In genomic region chr3:97894695-97895094, GRCm38 (mm10) we compare ENCODE assay signal across 9 mouse cellular contexts. TPM values are rescaled to one million over a fixed set of nuclear protein-coding genes. Genes with fewer than 3 reads are reported as not detected.
DNase-seq lines count a peak whose midpoint lies in the region; ATAC-seq and TF ChIP-seq lines count a peak whose summit lies in the region.
"Had no signal": no experiment of that assay in that cellular context is flagged by ENCODE, and none has a peak within 500 bp of the region (broad histone marks: within the 10 kb centered on the region; RNA-seq: fewer than 3 reads in every experiment).

No protein-coding gene starts in this region.

- H3K4me1 ChIP-seq in heart, postnatal 0 days (ENCODE audit: control insufficient read depth, insufficient read depth): no peaks in the 10 kb centered on the region
- no peaks in the 10 kb centered on the region for H3K4me1 ChIP-seq in heart, embryonic 12.5 days (replicated peaks)
- H3K4me1 ChIP-seq: liver, embryonic 15.5 days had no signal

- H3K9me3 ChIP-seq in heart, postnatal 0 days (replicated peaks; ENCODE audit: control insufficient read depth, low read length): no peaks in the 10 kb centered on the region
- no peaks in the 10 kb centered on the region; the same call in 1 of the 2 replicates for H3K9me3 ChIP-seq in heart, embryonic 12.5 days (replicated peaks)
- H3K9me3 ChIP-seq: liver, embryonic 15.5 days had no signal

- H3K4me2 ChIP-seq in heart, postnatal 0 days (ENCODE audit: low read depth, low read length): no peak overlapping the region
- no peak overlapping the region for H3K4me2 ChIP-seq in heart, embryonic 12.5 days
- H3K4me2 ChIP-seq: liver, embryonic 15.5 days had no signal

- ATAC-seq in heart, postnatal 0 days (ENCODE audit: insufficient read depth, low read depth): no peak
- no peak for ATAC-seq in heart, embryonic 12.5 days (ENCODE audit: insufficient number of reproducible peaks, low FRiP score)
- peak; percentile 67 for ATAC-seq in megakaryocyte-erythroid progenitor cell, adult 5-6 weeks (replicated peaks; ENCODE audit: low FRiP score, low TSS enrichment, poor library complexity, severe bottlenecking)
- no peak for ATAC-seq in inflammation-experienced regulatory T-cells, adult 6 months

- peaks cover 15% of the 10 kb centered on the region for H3K27me3 ChIP-seq in heart, postnatal 0 days (ENCODE audit: control insufficient read depth, insufficient read depth, low read length)
- peaks cover 23% of the 10 kb centered on the region for H3K27me3 ChIP-seq in heart, embryonic 12.5 days (replicated peaks)

- no peak overlapping the region for H3K4me3 ChIP-seq in heart, postnatal 0 days (ENCODE audit: low read depth, low read length)
- no peak overlapping the region for H3K4me3 ChIP-seq in heart, embryonic 12.5 days
- H3K4me3 ChIP-seq: liver, embryonic 15.5 days had no signal

- WGBS in heart, postnatal 0 days: 45% methylated on average over 6 of the region's 6 CpGs
- 47% methylated on average over 6 of the region's 6 CpGs for WGBS in heart, embryonic 12.5 days

- no peak overlapping the region for H3K27ac ChIP-seq in heart, postnatal 0 days (ENCODE audit: low read depth)
- no peak overlapping the region for H3K27ac ChIP-seq in heart, embryonic 12.5 days (ENCODE audit: poor library complexity, severe bottlenecking)
- H3K27ac ChIP-seq: liver, embryonic 15.5 days had no signal

- no peak for TF ChIP-seq EP300 in heart, postnatal 0 days (IDR thresholded peaks at IDR 0.05; ENCODE audit: low read depth)

- no peak for DNase-seq in heart, postnatal 0 days (ENCODE audit: low spot score)
- DNase-seq in right cerebral cortex, postnatal 4 days: peak; percentile 52
- no peak for DNase-seq in right cerebral cortex, postnatal 25 days
- DNase-seq in embryo, embryonic 9.5 days (ENCODE audit: extremely low spot score): peak; percentile 34
- no peak for DNase-seq in MN1 (ENCODE audit: low spot score)

- H3K9ac ChIP-seq in heart, postnatal 0 days (replicated peaks; ENCODE audit: low read depth, low read length): no peak overlapping the region
- H3K9ac ChIP-seq in heart, embryonic 12.5 days: no peak overlapping the region
- H3K9ac ChIP-seq: liver, embryonic 15.5 days had no signal

- H3K36me3 ChIP-seq in heart, postnatal 0 days (replicated peaks; ENCODE audit: control insufficient read depth, insufficient read depth, low read length): no peaks in the 10 kb centered on the region
- H3K36me3 ChIP-seq in heart, embryonic 12.5 days: no peaks in the 10 kb centered on the region
- H3K36me3 ChIP-seq: liver, embryonic 15.5 days had no signal

- TF ChIP-seq CTCF in heart, postnatal 0 days (IDR thresholded peaks at IDR 0.05; ENCODE audit: low read depth): peak; percentile 42

RNA-seq across cellular contexts. Expression of gene Pde4dip, which starts 6.2 kb away (rescaled TPM):
- 415 and 498 TPM in 2 replicates for total RNA-seq in heart, postnatal 0 days (2014; rRNA removed; ENCODE audit: low replicate concordance)
- 107 and 126 TPM in 2 replicates for polyA plus RNA-seq in heart, postnatal 0 days (2015; fragmentation: Nextera tagmentation; extraction: Ambion mirVana)
- 101 and 109 TPM in 2 replicates for polyA plus RNA-seq in heart, embryonic 12.5 days (2016; fragmentation: Nextera tagmentation; extraction: Ambion mirVana)
- total RNA-seq in megakaryocyte-erythroid progenitor cell, adult 5-6 weeks (2014; fragmentation: Nextera tagmentation): 0.96 and 1.5 TPM in 2 replicates
- total RNA-seq in megakaryocyte-erythroid progenitor cell, adult 5-6 weeks (2017): 1.2 and 3.4 TPM in 2 replicates
- 10 to 100 TPM in 2 of 3 experiments, 1 to 10 TPM in 1; 9.1 to 13.1 (median 11.2) TPM for polyA plus RNA-seq in inflammation-experienced regulatory T-cells, adult 6 months (2017; shearing (Covaris generic))

RNA-seq across cellular contexts. Expression of gene Sec22b, which starts 6.3 kb away (rescaled TPM):
- total RNA-seq in heart, postnatal 0 days (2014; rRNA removed; ENCODE audit: low replicate concordance): 22.4 and 56.9 TPM in 2 replicates
- 69.9 and 73.7 TPM in 2 replicates for polyA plus RNA-seq in heart, postnatal 0 days (2015; fragmentation: Nextera tagmentation; extraction: Ambion mirVana)
- polyA plus RNA-seq in heart, embryonic 12.5 days (2016; fragmentation: Nextera tagmentation; extraction: Ambion mirVana): 123 and 125 TPM in 2 replicates
- total RNA-seq in megakaryocyte-erythroid progenitor cell, adult 5-6 weeks (2014; fragmentation: Nextera tagmentation): 38.9 and 51.7 TPM in 2 replicates
- 35.0 and 41.5 TPM in 2 replicates for total RNA-seq in megakaryocyte-erythroid progenitor cell, adult 5-6 weeks (2017)
- polyA plus RNA-seq in inflammation-experienced regulatory T-cells, adult 6 months (2017; shearing (Covaris generic)): 100 to 1,000 TPM in 1 of 3 experiments, 10 to 100 TPM in 2; 74.0 to 102 (median 82.1) TPM

Comparison
In these comparisons a context has a peak if more than half of its experiments do, and no peak if none do; other contexts are left out.
1. DNase-seq: peak in right cerebral cortex, postnatal 4 days (single experiment) and embryo, embryonic 9.5 days (single experiment); none in heart, postnatal 0 days (single experiment), right cerebral cortex, postnatal 25 days (single experiment) and MN1 (single experiment).